Mouse (Mus musculus) kidney, embryonic 15.5 days (tissue): ENCODE results near the gene Lag3. TPM values are rescaled to one million over a fixed set of nuclear protein-coding genes. Genes with fewer than 3 reads are reported as not detected.

ENCODE experiments used
- ATAC-seq: fragments of 200-750 bp; cut with Nextera tagmentation; replicated peaks from 2 replicates; pipeline ENCODE4 v1.8.0; 2017; ENCODE audit warnings: moderate TSS enrichment; ENCODE audit not compliant: low FRiP score
- H3K27ac ChIP-seq: fragments of 300-500 bp; sonication (generic); 2 replicates; pipeline ENCODE4 v1.5.1; 2015; ENCODE audit warnings: mild to moderate bottlenecking, inconsistent platforms
- H3K27me3 ChIP-seq: fragments of 300-500 bp; sonication (generic); 2 replicates; pipeline ENCODE4 v1.6.1; 2015; ENCODE audit warnings: inconsistent platforms
- H3K36me3 ChIP-seq: fragments of 300-500 bp; sonication (generic); 2 replicates; pipeline ENCODE4 v1.6.1; 2015; ENCODE audit warnings: inconsistent platforms
- H3K4me1 ChIP-seq: fragments of 300-500 bp; sonication (generic); 2 replicates; pipeline ENCODE4 v1.6.1; 2015; ENCODE audit warnings: inconsistent platforms
- H3K4me2 ChIP-seq: fragments of 300-500 bp; sonication (generic); 2 replicates; pipeline ENCODE4 v1.6.1; 2015; ENCODE audit warnings: moderate library complexity, mild to moderate bottlenecking, inconsistent platforms
- H3K4me3 ChIP-seq: fragments of 300-500 bp; sonication (generic); replicated peaks from 2 replicates; pipeline ENCODE4 v1.5.1; 2015; ENCODE audit warnings: mild to moderate bottlenecking, inconsistent platforms
- H3K9ac ChIP-seq: fragments of 300-500 bp; sonication (generic); 2 replicates; pipeline ENCODE4 v1.6.1; 2015; ENCODE audit warnings: mild to moderate bottlenecking, inconsistent platforms
- H3K9me3 ChIP-seq: fragments of 300-500 bp; sonication (generic); replicated peaks from 2 replicates; pipeline ENCODE4 v1.6.1; 2016; ENCODE audit warnings: inconsistent platforms
- WGBS: fragments of 180-500 bp; shearing (Covaris S2); methylation state at CpG from one replicate; pipeline ENCODE4 v1.1.7; 2015; ENCODE audit warnings: mixed read lengths; 5-methylcytosine and 5-hydroxymethylcytosine counted together
- polyA plus RNA-seq: library from polyadenylated mRNA; unstranded; fragments of >200 nt; fragmentation: Nextera tagmentation; extraction: Ambion mirVana; gene quantifications from 2 replicates; pipeline ENCODE4 v1.2.1, GENCODE M21; 2015

Lag3 gene
- polyA plus RNA-seq, 1 experiment from 2014 or later = 1.8 TPM

- no peak for ATAC-seq
- Histone ChIP-seq H3K4me3 (peak overlapping the region; percentile 99; the same call in 1 of the 2 replicates), H3K27me3 (no peaks in the 10 kb centered on the region), H3K4me2 (peak overlapping the region; percentile 79), H3K4me1 (peaks cover 44% of the 10 kb centered on the region), H3K9ac (no peak overlapping the region), H3K9me3 (no peaks in the 10 kb centered on the region), H3K27ac (no peak overlapping the region), H3K36me3 (peaks cover 56% of the 10 kb centered on the region)
- WGBS = 91% methylated on average over 3 of the region's 3 CpGs
Observed at GRCm38 (mm10) chr6:124933127-124933526, 21.6 kb upstream of the Lag3 start.

GRCm38 (mm10) chr6:124932314-124932695, 20.8 kb upstream of the Lag3 start:
- WGBS = 33% methylated on average over 12 of the region's 12 CpGs
- Histone ChIP-seq H3K9ac (peak overlapping the region; percentile 97), H3K9me3 (no peaks in the 10 kb centered on the region), H3K4me1 (peaks cover 44% of the 10 kb centered on the region), H3K4me3 (peak overlapping the region; percentile 99), H3K4me2 (peak overlapping the region; percentile 79), H3K27me3 (no peaks in the 10 kb centered on the region), H3K27ac (peak overlapping the region; percentile 98), H3K36me3 (peaks cover 47% of the 10 kb centered on the region)
- no peak for ATAC-seq

GRCm38 (mm10) chr6:124931525-124932313, 20.2 kb upstream of the Lag3 start:
- Histone ChIP-seq H3K9ac (peak overlapping the region; percentile 97), H3K36me3 (peaks cover 42% of the 10 kb centered on the region), H3K4me1 (peaks cover 44% of the 10 kb centered on the region), H3K27ac (peak overlapping the region; percentile 98), H3K9me3 (no peaks in the 10 kb centered on the region), H3K4me3 (peak overlapping the region; percentile 99), H3K4me2 (peak overlapping the region; percentile 79), H3K27me3 (no peaks in the 10 kb centered on the region)
- ATAC-seq = peak; percentile 47
- under 1% methylated on average over 48 of the region's 48 CpGs for WGBS

- under 1% methylated on average over 59 of the region's 64 CpGs for WGBS
- H3K9ac ChIP-seq = peak within 1 kb of the TSS; percentile 97
- no peaks in the 10 kb centered on the region for H3K27me3 ChIP-seq
- ATAC-seq = peak; percentile 95
- H3K4me3 ChIP-seq = peak within 1 kb of the TSS; percentile 99
- peaks cover 46% of the 10 kb centered on the region for H3K4me1 ChIP-seq
- H3K9me3 ChIP-seq = no peaks in the 10 kb centered on the region
- H3K36me3 ChIP-seq = peaks cover 34% of the 10 kb centered on the region
- peak within 1 kb of the TSS; percentile 79 for H3K4me2 ChIP-seq
- H3K27ac ChIP-seq = peak within 1 kb of the TSS; percentile 98
Observed at GRCm38 (mm10) chr6:124930754-124931524, 19.4 kb upstream of the Lag3 start, which contains the start of gene Mlf2. Gene Mlf2 (plus strand): TSS chr6:124931386.

GRCm38 (mm10) chr6:124930231-124930630, 18.7 kb upstream of the Lag3 start:
- ATAC-seq = no peak
- Histone ChIP-seq H3K4me3 (peak overlapping the region; percentile 99), H3K9ac (peak overlapping the region; percentile 42), H3K4me2 (peak overlapping the region; percentile 79), H3K36me3 (peaks cover 27% of the 10 kb centered on the region), H3K27ac (peak overlapping the region; percentile 98), H3K27me3 (no peaks in the 10 kb centered on the region), H3K9me3 (no peaks in the 10 kb centered on the region), H3K4me1 (peaks cover 52% of the 10 kb centered on the region)
- 23% methylated on average over 1 of the region's 1 CpGs for WGBS

- Histone ChIP-seq H3K9ac (no peak overlapping the region), H3K27me3 (no peaks in the 10 kb centered on the region), H3K4me2 (peak overlapping the region; percentile 34), H3K4me3 (no peak overlapping the region), H3K36me3 (no peaks in the 10 kb centered on the region), H3K4me1 (peaks cover 40% of the 10 kb centered on the region), H3K27ac (peak overlapping the region; percentile 84), H3K9me3 (no peaks in the 10 kb centered on the region)
- ATAC-seq = no peak
- WGBS = 35% methylated on average over 5 of the region's 5 CpGs
Observed at GRCm38 (mm10) chr6:124925941-124926340, 14.4 kb upstream of the Lag3 start.

GRCm38 (mm10) chr6:124925173-124925793, 13.8 kb upstream of the Lag3 start:
- H3K9ac ChIP-seq = no peak overlapping the region
- WGBS = 17% methylated on average over 12 of the region's 12 CpGs
- no peaks in the 10 kb centered on the region for H3K27me3 ChIP-seq
- H3K36me3 ChIP-seq = no peaks in the 10 kb centered on the region
- peaks cover 43% of the 10 kb centered on the region for H3K4me1 ChIP-seq
- H3K27ac ChIP-seq = peak overlapping the region; percentile 84
- H3K4me2 ChIP-seq = peak overlapping the region; percentile 34
- no peak overlapping the region; the same call in 1 of the 2 replicates for H3K4me3 ChIP-seq
- ATAC-seq = no peak
- no peaks in the 10 kb centered on the region for H3K9me3 ChIP-seq

- Histone ChIP-seq H3K9ac (no peak overlapping the region), H3K4me3 (no peak overlapping the region), H3K4me1 (peaks cover 54% of the 10 kb centered on the region), H3K9me3 (no peaks in the 10 kb centered on the region), H3K36me3 (no peaks in the 10 kb centered on the region), H3K4me2 (no peak overlapping the region), H3K27me3 (no peaks in the 10 kb centered on the region), H3K27ac (peak overlapping the region; percentile 100)
- no peak for ATAC-seq
- WGBS = 62% methylated on average over 4 of the region's 4 CpGs
Observed at GRCm38 (mm10) chr6:124921539-124921938, 10.0 kb upstream of the Lag3 start.

- Histone ChIP-seq H3K4me1 (peaks cover 57% of the 10 kb centered on the region), H3K4me3 (peak overlapping the region; percentile 96), H3K9ac (0 out of 2 replicates have a peak overlapping the region, but pooled peaks have one; percentile 33), H3K4me2 (peak overlapping the region; percentile 91), H3K9me3 (no peaks in the 10 kb centered on the region), H3K27me3 (no peaks in the 10 kb centered on the region), H3K27ac (peak overlapping the region; percentile 100), H3K36me3 (no peaks in the 10 kb centered on the region)
- 26% methylated on average over 9 of the region's 9 CpGs for WGBS
- no peak for ATAC-seq
Observed at GRCm38 (mm10) chr6:124920318-124921085, 9.0 kb upstream of the Lag3 start.

GRCm38 (mm10) chr6:124919695-124920317, 8.3 kb upstream of the Lag3 start, which contains the start of gene Ptms:
Gene Ptms (minus strand): TSS chr6:124920103.
- Histone ChIP-seq H3K9ac (peak within 1 kb of the TSS; percentile 33; the same call in 1 of the 2 replicates), H3K27me3 (no peaks in the 10 kb centered on the region), H3K4me2 (peak within 1 kb of the TSS; percentile 91), H3K4me1 (peaks cover 57% of the 10 kb centered on the region), H3K9me3 (no peaks in the 10 kb centered on the region), H3K4me3 (peak within 1 kb of the TSS; percentile 96), H3K27ac (peak within 1 kb of the TSS; percentile 100), H3K36me3 (peaks cover 3% of the 10 kb centered on the region)
- under 1% methylated on average over 13 of the region's 13 CpGs for WGBS
- peak; percentile 86 for ATAC-seq
